Mouse (Mus musculus): ENCODE measurements around the gene Bach2.

Gene Bach2

GRCm38 (mm10) chr4:32238366-32238854 is at the start of gene Bach2:
Bach2 (plus strand) TSS chr4:32238804.
- DNase-seq, result peak; percentile 87

GRCm38 (mm10) chr4:32189416-32190036 is 49.1 kb upstream of the Bach2 start:
- DNase-seq, result no peak

GRCm38 (mm10) chr4:32190506-32190905 is 48.1 kb upstream of the Bach2 start:
- DNase-seq, result no peak

GRCm38 (mm10) chr4:32195945-32196921 is 42.4 kb upstream of the Bach2 start:
- peak; percentile 56 for DNase-seq

- no peak for DNase-seq
These were observed 40.6 kb upstream of the Bach2 start for GRCm38 (mm10) chr4:32198031-32198430.

- DNase-seq, result no peak
These were observed 40.0 kb upstream of the Bach2 start for GRCm38 (mm10) chr4:32198589-32198988.

GRCm38 (mm10) chr4:32199156-32199555 is 39.4 kb upstream of the Bach2 start:
- no peak for DNase-seq

- no peak for DNase-seq
These were observed 37.5 kb upstream of the Bach2 start for GRCm38 (mm10) chr4:32201114-32201513.

GRCm38 (mm10) chr4:32202362-32202761 is 36.2 kb upstream of the Bach2 start:
- DNase-seq, result no peak

GRCm38 (mm10) chr4:32204819-32205218 is 33.8 kb upstream of the Bach2 start:
- no peak for DNase-seq

- DNase-seq, result no peak
These were observed 32.8 kb upstream of the Bach2 start for GRCm38 (mm10) chr4:32205825-32206224.

- DNase-seq, result no peak
These were observed 28.6 kb upstream of the Bach2 start for GRCm38 (mm10) chr4:32209995-32210394.

GRCm38 (mm10) chr4:32210424-32211184 is 28.0 kb upstream of the Bach2 start:
- DNase-seq, result no peak

GRCm38 (mm10) chr4:32212593-32212992 is 26.0 kb upstream of the Bach2 start:
- DNase-seq, result no peak

- no peak for DNase-seq
These were observed 22.1 kb upstream of the Bach2 start for GRCm38 (mm10) chr4:32216466-32216865.

GRCm38 (mm10) chr4:32217016-32217415 is 21.6 kb upstream of the Bach2 start:
- no peak for DNase-seq

- peak; percentile 49 for DNase-seq
These were observed 21.0 kb upstream of the Bach2 start for GRCm38 (mm10) chr4:32217593-32217992.

- DNase-seq, result no peak
These were observed 20.2 kb upstream of the Bach2 start for GRCm38 (mm10) chr4:32218371-32218770.

GRCm38 (mm10) chr4:32219428-32220128 is 19.0 kb upstream of the Bach2 start:
- DNase-seq, result no peak

- DNase-seq, result no peak
These were observed 18.5 kb upstream of the Bach2 start for GRCm38 (mm10) chr4:32220129-32220491.

GRCm38 (mm10) chr4:32220961-32221360 is 17.6 kb upstream of the Bach2 start:
- DNase-seq, result no peak

GRCm38 (mm10) chr4:32223563-32223962 is 15.0 kb upstream of the Bach2 start:
- DNase-seq, result no peak

GRCm38 (mm10) chr4:32225191-32225590 is 13.4 kb upstream of the Bach2 start:
- DNase-seq, result no peak
